Mouse (Mus musculus) lung, postnatal 14 days (tissue): ENCODE measurements around the gene Ajm1.
"Not testable (repeated sequence)": the region's sequence is repeated elsewhere in the genome, so short reads cannot be mapped to it uniquely, and the experiment has no call there.

Experiments
- DNase-seq: peaks from one replicate; pipeline ENCODE4 v3.0.0; 2021

Ajm1 gene

GRCm38 (mm10) chr2:25561946-25562345 lies 19.6 kb downstream of the Ajm1 start:
- DNase-seq, result no peak

- no peak for DNase-seq
These were observed 21.0 kb downstream of the Ajm1 start for GRCm38 (mm10) chr2:25560551-25560950.

- no peak for DNase-seq
These were observed 22.8 kb downstream of the Ajm1 start for GRCm38 (mm10) chr2:25558774-25559173.

GRCm38 (mm10) chr2:25557964-25558360 lies 23.6 kb downstream of the Ajm1 start:
- DNase-seq, result no peak

GRCm38 (mm10) chr2:25557221-25557963 lies 24.2 kb downstream of the Ajm1 start, which contains the start of gene Edf1:
TSS of gene Edf1 (plus strand) at chr2:25557847.
- peak; percentile 95 for DNase-seq

GRCm38 (mm10) chr2:25556296-25556695 lies 25.3 kb downstream of the Ajm1 start:
- no peak for DNase-seq

GRCm38 (mm10) chr2:25555479-25555878 lies 26.1 kb downstream of the Ajm1 start:
- not testable (repeated sequence) for DNase-seq

GRCm38 (mm10) chr2:25553171-25553786 lies 28.3 kb downstream of the Ajm1 start:
- DNase-seq, result not testable (repeated sequence)

- peak; percentile 58 for DNase-seq
These were observed 30.4 kb downstream of the Ajm1 start for GRCm38 (mm10) chr2:25551186-25551585.

- DNase-seq, result no peak
These were observed 32.3 kb downstream of the Ajm1 start for GRCm38 (mm10) chr2:25549021-25549991.

GRCm38 (mm10) chr2:25546811-25547491 lies 34.6 kb downstream of the Ajm1 start, which contains the start of gene Traf2:
TSS of gene Traf2 (minus strand) at chr2:25546940.
- DNase-seq, result peak; percentile 99

GRCm38 (mm10) chr2:25545996-25546810 lies 35.4 kb downstream of the Ajm1 start:
- DNase-seq, result peak; percentile 83

GRCm38 (mm10) chr2:25541644-25542367 lies 39.8 kb downstream of the Ajm1 start:
- DNase-seq, result no peak

- no peak for DNase-seq
These were observed 41.0 kb downstream of the Ajm1 start for GRCm38 (mm10) chr2:25540541-25540948.

- no peak for DNase-seq
These were observed 45.0 kb downstream of the Ajm1 start for GRCm38 (mm10) chr2:25536531-25536930.

GRCm38 (mm10) chr2:25534866-25535182 lies 46.7 kb downstream of the Ajm1 start:
- DNase-seq, result no peak

GRCm38 (mm10) chr2:25534178-25534865 lies 47.2 kb downstream of the Ajm1 start:
- peak; percentile 69 for DNase-seq

GRCm38 (mm10) chr2:25533707-25534106 lies 47.9 kb downstream of the Ajm1 start:
- no peak for DNase-seq

- no peak for DNase-seq
These were observed 54.9 kb downstream of the Ajm1 start for GRCm38 (mm10) chr2:25526510-25527302.
